Mouse (Mus musculus) skeletal muscle tissue, adult 2 months (tissue): ENCODE data around the gene Gm38394.

Source experiments
- DNase-seq: peaks from one replicate; pipeline ENCODE4 v3.0.0-alpha.2; 2012; ENCODE audit warnings: low read depth, low spot score

Gm38394 gene

DNA sequence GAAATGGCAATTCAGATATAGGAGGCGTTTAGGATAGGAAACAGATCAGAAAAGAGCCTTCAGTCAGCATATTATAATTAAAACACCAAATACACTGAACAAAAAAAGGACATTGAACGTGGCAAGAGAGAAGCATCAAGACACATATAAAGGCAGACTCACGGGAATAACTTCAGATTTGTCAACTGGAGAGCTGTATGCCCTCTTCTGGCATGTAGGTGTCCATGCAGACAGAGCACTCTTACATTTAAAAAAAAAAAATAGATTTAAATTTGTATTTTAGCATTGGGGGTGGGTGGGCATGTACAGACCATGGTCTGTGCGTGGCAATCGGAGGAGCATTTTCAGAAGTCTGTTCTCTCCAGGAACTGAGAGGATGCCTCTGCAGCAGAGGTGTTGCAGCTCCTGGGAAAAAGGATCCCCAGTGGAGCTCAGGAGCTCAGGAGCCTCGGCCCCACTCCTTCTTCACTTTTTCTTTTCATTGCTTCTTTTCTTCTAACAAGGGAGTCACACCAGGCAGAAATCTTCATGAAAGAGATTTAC lies 75.1 kb downstream of the Gm38394 start:
- no peak for DNase-seq

DNA sequence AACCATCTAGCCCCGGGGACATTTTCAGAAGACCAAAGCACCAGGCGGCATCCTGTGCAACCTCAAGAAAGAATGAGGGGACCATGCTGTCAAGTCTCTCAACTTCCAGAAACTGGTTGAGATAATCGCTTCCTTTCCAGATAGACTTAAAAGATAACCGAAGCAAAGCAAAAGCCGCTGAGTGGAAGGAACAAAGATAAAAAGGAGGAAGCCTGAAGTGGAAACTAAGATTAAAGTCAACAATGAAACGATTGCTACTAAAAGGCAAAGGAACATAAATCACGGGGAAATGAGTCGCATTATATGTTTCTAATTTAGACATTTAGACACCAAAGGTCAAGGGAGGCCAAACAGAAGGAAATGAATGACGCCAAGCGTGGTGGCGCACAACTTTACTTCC lies 89.8 kb downstream of the Gm38394 start:
- DNase-seq = no peak
